Mouse (Mus musculus) cerebellum, adult 9-10 months (tissue): Measurements from ENCODE around the gene Prpf6.

ENCODE experiments used
- DNase-seq: peaks from one replicate; pipeline ENCODE4 v3.0.0; 2022

The Prpf6 gene

DNA sequence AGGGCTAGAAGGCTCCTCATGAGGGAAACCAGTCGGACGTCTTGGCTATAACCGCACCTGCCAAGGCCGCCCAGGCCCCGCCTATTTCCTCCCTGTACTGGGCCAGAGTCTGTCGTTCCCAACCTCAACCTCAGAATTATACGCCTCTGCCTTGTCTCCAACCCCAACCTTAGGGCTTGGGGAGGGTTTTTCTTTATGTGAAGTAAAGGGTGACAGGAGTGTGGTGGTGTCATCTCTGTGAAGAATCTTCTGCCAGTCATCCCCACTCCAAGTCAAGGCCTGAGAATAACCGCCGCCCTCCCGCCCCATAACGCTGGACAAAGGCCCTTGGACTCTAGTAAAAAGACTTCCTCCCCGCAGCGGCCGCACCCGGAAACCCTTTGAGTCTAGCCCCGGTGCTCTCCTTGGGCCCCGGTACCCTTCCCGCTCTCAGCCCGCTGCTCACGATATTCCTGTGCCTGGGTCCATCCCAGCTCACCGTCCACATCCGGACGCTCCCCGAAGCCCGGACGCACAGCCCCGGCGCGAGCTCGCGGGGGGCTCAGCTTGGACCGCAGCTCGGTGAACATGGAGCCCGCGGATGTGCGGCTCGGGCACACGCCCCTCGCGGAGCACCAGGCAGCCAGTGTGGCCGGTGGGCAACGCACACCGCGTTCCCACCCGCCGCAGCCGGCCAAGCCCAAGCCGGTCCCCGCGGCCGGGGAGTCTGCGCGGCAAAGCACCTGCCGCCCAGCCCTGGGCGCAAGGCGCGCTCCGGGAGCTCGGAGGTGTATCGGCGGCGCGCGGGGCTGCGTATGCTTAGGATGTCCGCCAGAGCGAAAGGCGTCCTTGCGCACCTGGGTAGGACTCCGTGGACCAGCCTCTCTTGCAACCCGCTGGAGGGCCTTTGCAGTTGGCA is 7.0 kb downstream of the Prpf6 start, which contains the start of gene Samd10:
Gene Samd10 (minus strand): TSS at position 759 of the 898 bp plus-strand sequence.
- peak; percentile 81 for DNase-seq

DNA sequence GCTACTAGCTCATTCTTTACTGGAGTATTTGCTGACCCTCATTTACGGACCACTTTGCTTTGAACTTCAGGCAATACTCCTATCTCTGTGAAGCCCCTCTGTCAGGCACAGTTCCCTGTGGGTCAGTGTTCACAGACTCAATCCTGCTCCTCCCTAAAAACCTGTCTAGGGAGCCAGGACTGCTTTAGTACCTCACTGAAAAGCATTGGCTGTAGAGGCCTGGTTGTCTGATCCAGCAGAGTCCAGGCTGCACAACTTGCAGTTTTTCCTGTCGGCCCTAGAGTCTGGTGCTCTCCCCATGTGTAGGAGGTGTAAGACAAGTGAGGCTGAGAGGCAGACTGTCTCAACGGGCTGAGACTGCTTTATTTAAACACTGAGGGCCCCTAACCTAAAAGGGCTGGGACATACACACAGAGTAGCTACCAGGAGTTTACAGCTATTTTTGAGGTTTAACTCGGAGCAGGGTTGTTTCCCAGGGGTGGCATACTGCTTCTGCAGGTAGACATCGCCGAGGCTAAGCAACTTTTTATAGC is 8.6 kb downstream of the Prpf6 start:
- no peak for DNase-seq

DNA sequence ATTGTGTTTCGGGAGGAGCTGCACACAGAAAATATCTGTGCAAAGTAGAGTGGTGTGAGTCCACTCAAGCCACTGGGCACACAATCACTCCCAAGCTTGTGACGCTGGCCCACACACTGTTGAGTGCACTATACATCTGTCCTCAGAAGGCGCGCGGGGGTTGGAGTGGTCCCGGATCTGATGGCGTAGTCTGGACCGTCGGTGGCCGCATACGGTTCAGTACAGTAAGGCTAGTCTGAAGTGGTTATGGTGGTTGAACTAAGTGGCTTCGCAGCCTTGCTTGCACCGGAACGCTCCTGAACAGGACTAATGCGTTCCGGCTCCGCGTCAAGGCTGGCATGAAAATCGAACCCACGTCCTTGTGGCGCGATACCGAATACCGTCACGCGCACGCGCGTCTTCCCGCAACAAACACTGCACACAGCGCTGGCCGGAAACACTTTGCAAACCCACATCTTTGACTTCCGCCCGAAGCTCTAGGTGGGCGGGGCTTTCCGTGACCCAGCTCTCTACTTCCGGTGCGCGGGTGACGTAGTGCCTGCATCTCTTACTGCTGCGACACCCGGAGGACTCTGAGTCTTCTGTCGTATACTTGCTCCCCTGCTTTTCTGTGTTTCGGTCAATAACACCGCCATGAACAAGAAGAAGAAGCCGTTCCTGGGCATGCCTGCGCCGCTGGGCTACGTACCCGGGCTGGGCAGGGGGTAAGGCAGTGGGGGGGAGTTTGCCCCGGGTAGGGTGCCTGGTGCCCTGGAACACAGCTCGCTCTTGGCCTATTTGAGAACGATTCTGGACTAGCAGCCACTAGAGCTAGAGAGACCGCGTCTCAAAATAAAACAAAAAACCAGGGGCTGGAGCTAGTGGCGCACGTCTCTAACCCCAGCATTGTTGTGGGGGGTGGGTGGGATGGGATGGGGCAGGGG is 9.4 kb downstream of the Prpf6 start:
- DNase-seq, result peak; percentile 98

DNA sequence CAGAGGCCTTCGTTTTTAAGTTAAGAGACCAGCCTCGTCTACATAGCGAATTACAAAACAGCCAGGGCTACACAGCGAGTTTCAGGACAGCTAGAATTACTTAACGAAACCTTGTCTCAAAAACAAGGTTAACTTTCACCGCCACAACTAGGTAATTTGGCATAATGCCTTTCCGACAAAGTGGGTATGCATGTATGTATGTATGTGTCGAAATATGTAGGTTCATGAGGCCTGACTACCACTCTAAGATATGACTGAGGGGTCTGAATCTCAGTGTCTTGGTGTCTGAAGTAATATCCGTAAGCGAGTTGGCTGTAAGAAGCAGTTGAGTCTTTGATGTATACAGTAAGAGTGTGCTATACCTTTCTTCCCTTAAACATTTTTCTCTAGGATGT is 10.1 kb downstream of the Prpf6 start:
- DNase-seq, result peak; percentile 64

DNA sequence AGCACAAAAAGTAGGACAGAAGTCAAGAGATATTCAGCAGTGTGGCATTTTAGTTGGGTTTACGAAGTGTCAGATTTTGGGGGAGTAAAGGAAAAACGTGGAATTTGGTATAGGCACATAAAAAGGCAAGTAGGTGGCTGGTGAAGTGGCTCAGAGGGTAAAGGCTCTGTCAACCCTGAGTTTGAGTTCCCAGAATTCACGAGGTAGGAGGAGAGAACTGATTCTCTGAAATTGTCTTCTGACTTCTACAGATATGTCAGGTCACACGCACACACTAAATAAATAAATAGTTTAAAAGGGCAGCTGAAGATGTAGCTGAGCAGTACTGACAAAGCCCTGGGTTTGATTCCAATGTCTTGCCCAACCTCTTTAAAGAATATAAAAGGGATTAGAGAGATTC is 10.7 kb downstream of the Prpf6 start:
- no peak for DNase-seq

DNA sequence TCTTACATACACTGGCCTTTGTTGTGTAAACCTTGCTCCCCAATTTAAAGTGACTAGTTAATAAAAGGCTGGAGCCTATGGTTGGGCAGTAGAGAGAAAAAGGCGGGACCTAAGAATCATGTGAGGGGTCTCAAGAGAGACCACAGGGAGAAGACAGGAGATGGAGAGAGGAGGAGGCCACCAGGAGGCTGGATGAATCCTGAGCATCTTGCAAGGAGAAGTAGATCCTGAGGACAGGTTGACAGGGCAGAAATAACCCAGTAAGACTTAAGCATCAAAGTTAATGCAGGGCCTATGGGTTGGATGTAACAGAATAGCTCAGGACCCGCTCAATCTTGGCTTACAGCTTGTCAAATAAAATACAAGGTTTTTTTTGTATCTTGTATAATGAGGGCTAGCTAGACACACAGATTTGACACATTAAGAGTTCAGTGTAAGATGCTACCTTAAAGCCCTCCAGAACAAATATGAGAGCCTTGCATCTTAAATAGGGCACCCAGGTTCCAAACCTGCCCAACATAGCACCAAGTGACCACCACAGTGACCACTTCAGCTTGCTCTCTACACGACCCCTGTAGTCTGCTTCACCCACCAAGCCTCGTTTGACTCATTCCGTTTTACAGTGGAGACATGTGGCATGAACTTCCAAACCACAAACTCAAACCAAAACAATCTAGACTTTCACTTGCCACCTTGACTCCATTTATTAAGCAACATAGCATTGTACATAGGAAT is 27.3 kb downstream of the Prpf6 start:
- no peak for DNase-seq

DNA sequence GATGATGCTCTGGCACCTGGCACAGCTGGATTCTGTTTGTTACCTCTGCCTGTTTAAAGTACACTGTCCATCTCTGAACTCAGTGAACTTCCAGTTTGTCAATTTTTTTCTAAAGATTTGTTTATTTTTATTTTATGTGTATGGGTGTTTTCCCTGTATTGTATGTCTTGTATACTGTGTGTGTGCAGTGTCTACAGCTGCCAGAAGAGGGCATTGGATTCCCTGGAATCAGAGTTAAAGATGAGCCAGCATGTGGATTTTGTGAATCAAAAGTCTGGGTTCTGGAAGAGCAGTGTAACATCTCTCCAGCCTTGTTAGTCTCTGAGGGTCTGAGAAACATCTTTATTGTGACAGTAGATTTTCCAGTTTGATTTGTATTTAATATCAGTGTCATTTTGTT is 31.7 kb downstream of the Prpf6 start:
- DNase-seq, result no peak

DNA sequence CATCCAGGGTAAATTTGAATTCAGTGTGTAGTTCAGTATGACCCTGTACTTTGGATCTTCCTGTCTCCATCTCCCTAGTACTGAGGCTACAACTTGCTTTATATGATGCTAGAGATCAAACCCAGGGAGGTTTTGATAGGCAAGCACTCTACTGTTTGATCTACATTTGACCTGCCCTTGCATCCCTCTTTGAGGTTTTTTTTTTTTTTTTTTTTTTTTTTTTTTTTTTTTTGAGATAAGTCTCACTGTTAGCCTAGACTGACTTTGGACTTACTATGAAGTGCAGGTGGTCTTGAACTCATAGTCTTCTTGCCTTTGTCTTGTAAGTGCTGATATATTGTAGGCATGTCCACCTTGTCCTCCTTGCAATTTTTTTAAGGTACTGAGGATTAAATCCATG is 36.8 kb downstream of the Prpf6 start:
- DNase-seq, result no peak

DNA sequence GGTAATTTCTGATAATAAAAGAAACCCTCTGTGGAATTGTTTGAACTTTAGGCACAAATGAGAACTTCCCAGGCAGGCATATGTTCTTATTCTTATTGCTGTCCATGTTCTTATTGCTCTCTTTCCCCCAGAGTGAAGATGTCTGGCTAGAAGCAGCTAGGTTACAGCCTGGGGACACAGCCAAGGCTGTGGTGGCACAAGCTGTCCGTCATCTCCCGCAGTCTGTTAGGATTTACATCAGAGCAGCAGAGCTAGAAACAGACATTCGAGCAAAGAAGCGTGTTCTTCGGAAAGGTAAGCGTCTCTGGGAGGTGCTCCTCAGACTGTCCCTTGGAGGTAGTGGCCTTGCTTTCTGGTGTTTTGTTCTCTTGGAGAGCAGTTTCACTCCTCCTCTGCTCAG is 41.0 kb downstream of the Prpf6 start:
- peak; percentile 73 for DNase-seq

DNA sequence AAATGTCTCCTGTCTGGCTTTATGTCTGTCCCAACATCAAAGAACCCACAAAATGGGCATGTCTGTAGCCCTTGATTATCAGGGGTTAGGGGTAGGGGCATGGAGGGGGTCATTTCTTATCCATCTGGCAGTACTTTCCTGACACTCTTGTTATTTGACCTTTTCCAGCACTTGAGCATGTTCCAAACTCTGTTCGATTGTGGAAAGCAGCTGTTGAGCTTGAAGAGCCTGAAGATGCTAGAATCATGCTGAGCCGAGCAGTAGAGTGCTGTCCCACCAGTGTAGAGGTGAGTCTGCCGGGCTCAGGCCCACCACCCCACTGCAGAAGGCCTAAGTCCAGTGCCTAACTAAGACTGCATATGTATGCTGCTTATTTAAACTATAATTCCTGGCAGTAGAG is 44.2 kb downstream of the Prpf6 start:
- DNase-seq, result no peak

DNA sequence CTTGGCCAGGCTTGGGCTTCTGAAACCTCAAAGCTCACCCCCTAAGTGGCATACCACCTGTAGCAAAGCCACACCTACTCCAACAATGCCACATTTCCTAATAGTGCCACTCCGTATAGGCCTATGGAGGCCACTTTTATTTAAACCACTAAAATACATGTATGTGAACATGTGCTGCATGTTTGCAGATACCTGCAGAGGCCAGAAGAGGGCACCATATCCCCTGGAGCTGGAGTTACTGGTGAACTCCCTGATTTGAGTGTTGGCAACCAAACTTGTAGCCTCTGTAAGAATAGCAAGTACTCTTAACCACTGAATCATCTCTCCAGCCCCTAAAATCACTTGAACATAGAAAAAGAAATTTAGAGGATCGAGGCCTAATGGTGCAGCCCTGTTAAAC is 52.7 kb downstream of the Prpf6 start:
- peak; percentile 38 for DNase-seq

DNA sequence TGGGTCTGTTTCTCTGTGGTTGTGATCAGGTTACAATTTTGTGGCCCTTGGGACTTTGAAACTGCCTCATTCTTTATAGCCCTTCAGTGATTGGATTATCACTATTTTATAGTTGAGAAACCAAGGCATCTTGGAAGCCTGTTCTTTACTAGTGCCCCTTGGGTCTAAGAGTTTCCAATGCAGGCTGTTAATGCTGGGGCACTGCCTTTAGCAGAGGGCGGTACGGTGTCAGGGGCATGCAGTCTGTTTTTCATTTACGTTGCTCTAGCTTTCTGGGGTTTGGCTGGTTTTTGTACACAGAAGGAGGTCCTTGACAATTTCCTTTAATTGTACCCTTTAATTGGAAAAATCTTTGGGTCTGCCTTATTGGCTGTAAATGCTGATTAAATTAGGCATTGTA is 54.0 kb downstream of the Prpf6 start:
- no peak for DNase-seq

DNA sequence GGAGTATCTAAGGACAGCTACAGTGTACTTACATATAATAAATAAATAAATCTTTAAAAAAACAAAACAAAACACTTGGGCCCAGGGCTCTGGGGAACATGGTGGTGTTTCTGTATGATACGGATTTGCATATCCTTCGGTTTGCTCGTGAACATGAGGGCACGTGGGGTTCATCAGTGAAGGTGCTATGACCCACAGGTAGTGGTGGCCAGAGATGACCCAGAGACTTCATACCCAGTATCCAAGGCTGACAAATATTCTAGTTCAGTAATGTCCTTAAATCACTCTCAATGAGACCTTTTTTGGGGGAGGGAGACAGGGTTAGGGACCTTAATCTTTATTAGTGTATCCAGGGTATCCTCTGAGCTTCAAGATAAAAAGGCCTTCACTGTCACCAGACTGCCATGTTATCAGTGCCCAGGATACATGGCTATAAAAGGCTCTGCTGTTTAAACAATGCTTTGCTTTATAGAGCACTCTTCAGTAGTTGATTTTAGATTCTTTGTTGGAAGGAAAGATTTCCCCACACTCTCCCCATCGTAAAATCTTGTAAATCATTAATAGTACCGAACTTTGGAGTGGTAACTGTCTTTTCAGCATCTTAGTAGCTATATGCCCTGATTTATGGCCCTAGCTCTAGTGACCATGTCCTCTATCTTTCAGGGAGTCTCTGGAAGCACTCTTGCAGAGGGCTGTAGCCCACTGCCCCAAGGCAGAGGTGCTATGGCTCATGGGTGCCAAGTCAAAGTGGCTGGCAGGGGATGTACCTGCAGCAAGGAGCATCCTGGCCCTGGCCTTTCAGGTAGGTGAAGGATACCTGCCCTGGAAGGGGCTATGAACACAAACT is 55.2 kb downstream of the Prpf6 start:
- DNase-seq, result no peak

DNA sequence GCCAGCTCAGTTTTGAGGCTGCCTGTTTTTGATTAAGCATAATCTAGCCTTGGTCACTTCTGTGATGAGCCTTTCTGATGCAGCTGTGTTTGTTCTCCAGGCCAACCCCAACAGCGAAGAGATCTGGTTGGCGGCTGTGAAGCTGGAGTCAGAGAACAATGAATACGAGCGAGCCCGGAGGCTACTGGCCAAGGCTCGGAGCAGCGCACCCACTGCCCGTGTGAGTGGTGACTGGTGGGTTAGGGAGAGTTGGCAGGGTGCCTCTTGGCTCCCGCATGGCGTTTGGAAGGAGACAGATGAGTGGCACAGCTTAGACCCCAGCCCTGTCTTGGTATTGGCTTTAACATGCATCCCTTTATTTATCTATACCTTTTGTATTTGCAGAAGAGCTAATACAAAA is 57.3 kb downstream of the Prpf6 start:
- DNase-seq, result no peak

DNA sequence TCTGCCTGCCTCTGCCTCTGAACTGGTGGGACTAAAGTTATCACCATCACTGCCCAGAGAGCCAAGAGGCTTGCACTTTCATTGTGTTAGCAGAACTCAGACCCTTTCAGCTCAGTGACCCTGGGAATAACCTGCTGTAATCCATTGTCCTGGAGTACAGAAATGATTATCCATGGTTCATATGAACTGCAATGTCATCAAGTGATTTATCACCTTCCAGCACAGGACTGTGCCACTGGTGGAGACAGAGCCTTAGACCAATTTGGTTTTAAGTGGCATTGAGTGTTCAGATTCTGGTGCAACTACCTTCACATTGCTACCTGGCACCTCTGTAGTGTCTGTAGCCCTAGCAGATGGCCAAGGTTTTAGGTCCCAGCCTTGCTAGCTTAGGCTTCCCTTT is 61.4 kb downstream of the Prpf6 start:
- no peak for DNase-seq

DNA sequence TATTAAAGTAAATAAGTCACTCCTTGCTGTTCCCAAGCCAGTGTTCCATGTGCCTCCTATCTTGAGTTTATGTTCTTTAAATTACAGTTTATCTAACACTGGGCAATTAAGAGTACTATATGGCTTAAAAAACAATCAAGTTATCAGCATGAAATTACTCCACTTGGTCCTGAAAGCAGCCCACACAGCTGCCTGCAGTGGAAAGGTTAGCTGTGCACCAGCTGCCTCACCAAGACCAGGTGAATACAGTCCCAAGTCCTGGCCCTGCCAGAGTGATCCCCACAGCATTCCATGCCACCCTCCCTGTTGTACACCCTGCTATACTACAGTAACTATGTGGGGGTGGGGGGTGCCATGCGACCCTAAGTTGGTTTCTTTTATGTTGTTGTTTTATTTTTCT is 61.9 kb downstream of the Prpf6 start:
- DNase-seq, result no peak

DNA sequence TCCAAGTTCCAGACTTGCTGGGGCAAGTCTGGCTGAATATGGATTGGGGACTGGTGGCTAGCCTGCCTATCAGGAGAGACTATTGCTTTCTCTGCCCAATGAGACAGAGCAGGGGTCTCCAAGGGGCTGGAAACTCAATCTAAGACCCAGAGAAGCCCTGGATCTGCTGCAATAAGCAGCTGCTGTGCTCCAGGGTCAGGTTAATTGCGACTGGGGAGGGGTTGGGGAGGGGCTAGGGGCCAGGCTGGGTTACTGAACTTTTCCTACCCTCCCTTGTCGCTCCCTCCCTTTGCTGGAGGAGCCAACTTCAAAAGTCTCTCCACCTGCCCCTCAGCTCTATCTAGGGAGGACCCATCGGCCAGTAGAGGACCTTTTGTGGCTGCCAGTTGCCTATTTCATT is 65.1 kb downstream of the Prpf6 start, which contains the start of gene Gm29797:
Gene Gm29797 (plus strand): TSS at position 301 of the 400 bp plus-strand sequence.
- no peak for DNase-seq

DNA sequence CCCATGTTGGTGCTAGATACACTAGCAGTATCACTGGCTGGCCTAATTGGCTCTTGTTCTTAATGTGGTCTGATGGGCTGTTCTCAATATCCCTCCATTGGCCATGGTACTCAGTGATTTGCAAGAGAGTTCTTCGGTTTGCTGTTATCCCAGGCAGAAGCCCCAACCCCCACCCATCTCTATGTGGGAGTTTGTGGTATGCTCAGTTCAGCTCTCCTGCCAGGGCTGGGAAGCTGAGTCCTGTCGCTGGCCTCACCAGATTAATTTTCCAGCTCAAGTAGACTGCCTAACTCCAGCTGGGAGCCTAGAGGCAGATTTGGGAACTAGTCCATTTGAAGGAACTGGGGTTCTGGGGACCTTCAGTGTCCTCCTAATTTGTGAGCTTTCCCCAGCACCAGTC is 65.8 kb downstream of the Prpf6 start:
- no peak for DNase-seq

DNA sequence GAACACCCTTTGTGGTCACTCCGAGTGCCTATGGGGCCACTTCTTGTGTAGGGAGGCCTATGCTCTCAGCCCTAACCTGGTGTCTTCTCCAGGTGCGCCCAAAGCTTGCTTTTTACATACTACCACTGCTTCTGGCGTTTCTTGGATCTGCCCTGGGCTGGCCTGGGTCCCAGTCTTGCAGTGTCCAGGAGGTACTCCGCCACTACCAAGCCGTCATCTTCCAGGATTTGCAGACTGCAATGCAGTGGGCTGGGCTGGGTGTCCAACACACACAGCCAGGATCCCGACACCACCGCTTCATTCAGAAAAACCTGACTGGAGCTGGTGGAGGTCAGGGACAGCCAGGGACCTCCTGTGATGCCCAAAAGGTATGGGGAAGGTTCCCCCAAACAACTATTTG is 66.9 kb downstream of the Prpf6 start:
- DNase-seq, result no peak

DNA sequence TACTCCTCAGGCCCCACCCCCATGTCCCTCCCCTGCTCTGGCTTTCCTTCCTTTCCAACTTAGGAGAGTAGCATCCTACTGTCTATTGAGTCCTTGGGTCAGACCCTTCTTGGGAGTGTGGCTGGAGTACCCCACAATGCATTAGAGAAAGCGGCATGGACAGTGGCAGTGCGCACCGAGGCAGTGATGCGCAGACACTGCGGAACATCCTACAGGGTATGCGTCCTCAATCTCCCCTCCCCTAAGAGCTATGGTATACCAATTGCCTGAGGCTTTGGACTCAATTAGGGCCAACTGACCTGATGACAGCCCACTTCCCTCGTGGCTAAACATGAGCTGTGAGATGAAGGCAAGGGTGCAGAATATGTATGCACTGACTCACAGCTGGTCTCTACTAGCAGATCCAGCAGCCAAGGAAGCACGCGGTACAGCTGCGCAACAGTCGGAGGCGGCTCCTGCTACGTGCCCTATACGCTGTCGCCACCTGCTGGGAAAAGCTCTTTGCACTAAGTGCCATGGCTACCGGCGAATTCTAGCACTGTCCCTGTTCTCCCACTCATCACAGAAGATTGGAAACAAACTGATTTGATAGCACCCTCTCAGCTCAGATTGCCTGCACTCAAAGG is 67.4 kb downstream of the Prpf6 start:
- no peak for DNase-seq

DNA sequence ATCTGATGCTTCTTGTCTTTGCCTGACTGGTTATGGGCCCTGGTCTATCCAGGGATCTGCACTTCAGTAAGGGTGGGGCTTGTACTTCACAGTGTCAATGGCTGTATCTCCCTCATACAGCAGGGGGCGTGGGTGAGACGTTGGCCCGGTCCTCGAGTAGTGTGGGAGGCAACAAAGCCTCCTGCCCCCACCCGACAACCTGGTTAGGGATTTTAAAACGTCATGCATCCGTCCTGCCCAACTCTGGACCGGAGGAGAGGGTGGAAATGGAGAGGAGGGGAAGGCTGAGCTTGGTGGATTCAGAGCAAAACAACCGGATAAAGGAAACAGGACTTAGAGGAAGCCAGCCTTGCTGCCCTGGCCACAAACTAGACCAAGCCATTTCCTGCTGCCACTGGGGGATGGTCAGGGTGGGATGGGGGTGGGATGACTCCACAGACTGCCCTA is 68.0 kb downstream of the Prpf6 start:
- DNase-seq, result peak; percentile 83
